Mouse (Mus musculus) erythroid progenitor cell, adult 5-6 weeks (primary cell): ENCODE results near the gene Gm20388. TPM values are rescaled to one million over a fixed set of nuclear protein-coding genes. Genes with fewer than 3 reads are reported as not detected.

Experiments
- ATAC-seq: replicated peaks from 2 replicates; pipeline ENCODE4 v1.8.0; 2016; ENCODE audit warnings: moderate number of reproducible peaks, mild to moderate bottlenecking, moderate TSS enrichment, inconsistent platforms; ENCODE audit not compliant: poor library complexity, low FRiP score, severe bottlenecking
- total RNA-seq, 2 experiments: library from RNA; stranded (forward) in 1 of 2; stranded (reverse) in 1 of 2; fragments of 150-400 nt in 1 of 2; fragments of 186-747, 209-891 nt in 1 of 2; gene quantifications; 2 replicates each; pipeline versions ENCODE4 v1.2.3 to v1.2.4; 2015 to 2017; ENCODE audit warnings: low replicate concordance in 2 of 2

Gm20388 gene
- total RNA-seq, 2 experiments from 2014 or later, result 4.2 TPM; not detected in 1

DNA sequence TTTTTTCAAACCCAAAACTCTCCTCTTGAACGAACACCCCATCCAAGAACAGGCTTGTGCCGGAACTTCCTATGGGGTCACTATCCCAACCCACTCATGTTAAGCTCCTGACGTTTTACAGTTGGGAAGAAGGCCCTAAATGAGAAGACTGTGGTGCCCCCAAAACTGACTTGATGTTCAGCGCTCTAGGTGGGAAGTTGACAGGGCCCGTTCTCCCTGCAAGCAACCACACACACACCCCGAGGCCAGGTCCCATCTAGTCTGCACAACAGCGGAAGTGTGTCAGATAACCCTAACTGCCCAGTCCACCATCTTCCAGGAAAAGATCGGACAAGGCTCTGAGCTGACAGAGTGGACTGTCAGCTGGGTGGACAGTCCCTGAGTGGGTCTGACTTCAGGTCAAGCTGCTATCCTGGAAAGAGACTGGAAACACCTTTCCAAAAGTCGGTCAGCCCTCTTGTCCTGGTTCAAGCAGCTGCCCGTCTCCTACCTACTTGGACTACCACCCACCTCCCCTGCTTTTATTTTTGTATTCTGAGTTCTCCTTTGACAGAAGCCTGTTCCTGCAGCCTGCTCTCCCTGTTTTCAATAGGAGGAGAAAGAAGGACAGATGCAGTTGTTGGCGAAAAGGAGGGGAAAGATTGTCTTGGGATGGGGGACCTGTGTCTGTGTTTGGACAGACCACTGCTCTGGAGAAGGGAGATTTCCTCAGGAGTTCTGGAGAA, 1161.9 kb downstream of the Gm20388 start:
- ATAC-seq, result no peak

DNA sequence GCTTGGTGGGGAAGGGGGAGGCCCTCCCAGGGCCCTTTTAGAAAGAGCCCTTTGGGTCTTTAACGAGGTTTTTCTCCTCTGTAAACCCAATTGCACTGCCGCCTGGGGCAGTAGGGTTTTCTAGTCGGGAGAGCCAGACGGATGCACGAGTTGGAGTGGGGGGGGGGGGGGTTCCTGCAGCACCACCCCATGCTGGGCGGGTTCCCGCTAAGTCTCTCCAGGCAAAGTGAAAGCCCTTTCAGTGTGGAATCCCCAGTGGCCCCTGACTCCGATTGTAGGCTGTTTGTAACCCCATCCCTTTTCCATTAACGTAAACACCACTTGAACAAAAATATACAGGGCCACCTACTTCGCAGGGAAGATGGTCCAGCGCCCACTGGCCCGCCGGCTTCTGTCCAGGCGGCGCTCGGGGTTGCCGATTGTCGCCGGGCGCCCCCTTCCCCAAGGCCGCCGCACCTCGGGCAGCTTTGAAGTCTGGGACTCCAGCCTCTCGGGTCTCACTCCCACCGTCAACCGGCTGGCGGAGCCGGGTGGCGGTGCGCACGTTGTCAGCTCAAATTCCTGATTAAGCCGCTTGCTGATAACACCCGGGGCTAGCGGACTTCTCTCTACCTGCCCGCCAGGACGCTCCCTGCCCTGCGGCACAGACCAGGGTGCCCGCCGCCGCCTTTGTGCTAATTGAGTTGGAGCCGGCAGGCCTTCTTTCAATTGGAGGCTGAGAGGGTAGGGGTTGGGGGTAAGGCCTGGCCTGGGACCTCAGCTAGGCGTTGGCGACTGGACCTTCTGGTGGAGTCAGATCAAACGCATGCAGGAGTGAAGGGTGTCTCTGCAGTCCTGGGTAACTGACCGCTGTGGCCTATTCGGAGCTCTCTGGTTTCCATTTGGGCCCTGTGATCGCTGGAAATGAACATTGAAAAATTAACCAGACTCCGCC, 1162.8 kb downstream of the Gm20388 start:
- no peak for ATAC-seq

DNA sequence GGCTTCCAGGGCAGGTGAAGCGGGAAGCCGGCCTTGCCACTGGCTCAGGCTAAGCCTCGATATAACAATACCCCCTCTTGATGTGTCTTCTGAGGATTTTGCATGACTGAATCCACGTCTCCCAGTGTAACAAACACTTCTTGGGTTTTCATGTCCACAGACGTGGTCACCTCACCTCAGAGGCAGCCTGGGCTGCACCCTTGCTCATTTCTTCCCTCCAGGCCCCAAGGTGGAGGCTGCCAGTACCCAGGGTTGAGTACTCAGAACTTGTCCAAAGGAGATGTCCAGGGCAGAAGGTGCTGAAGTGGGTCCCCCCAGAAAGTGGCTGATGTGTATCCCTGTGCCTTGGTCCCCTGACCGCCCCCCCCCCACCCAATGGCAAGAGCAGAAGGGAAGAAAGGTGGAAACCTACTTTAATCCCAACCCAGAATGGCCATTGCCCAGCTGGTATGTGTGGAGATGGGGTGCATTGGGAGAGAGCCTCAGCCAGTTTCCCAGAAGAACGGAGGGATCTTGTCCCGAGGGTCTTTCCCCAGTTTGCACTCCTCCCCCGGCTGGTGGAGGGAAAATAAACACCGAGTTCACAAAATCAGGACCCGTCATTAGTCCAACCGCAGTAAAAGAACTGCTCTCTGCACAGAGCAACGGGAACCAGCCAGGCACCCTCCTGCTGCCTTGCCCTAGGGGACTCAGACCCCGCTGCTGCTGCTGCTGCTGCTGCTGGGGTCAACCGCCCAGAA, 1163.6 kb downstream of the Gm20388 start:
- ATAC-seq, result no peak

DNA sequence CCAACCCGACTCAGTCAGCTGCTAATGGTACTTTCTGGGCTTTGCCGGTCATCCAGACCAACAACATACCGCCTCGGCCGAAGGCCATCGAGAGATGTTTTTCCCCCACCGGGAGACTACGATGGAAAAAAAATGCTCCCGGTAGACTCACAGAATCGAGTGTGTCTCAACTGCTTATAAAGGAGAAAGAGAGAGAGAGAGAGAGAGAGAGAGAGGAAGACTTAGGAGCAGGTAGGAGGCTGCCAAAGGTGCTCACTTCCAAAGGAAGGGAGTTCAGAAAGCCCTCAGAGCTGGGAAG, 1164.2 kb downstream of the Gm20388 start:
- no peak for ATAC-seq

DNA sequence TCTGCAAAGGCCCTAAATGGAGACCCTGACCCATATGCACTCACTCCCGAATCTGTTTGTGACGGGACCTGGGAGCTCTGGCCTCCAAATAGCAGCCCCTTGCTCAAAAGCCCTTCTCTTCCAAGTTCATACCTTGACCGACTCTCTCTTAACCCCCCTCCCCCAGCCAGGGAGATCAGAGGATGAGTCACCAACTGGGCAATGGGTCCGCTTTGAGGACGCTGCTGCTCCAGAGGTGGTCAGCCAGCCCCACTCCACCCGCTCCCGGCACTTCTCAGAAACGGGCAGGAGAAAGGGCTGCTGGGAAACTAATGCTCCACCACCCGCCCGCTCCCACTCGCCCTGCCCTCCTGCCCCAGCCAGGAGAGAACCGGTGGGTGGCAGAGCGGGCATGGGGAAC, 1165.3 kb downstream of the Gm20388 start:
- no peak for ATAC-seq

- ATAC-seq, result no peak
Measured at GRCm38 (mm10) chr8:121076555-121076954, 1165.9 kb downstream of the Gm20388 start.

- ATAC-seq, result no peak
Measured at GRCm38 (mm10) chr8:121078721-121079120, 1168.1 kb downstream of the Gm20388 start.

GRCm38 (mm10) chr8:121079201-121079600, 1168.6 kb downstream of the Gm20388 start:
- no peak for ATAC-seq

- ATAC-seq, result no peak
Measured at GRCm38 (mm10) chr8:121079944-121080343, 1169.3 kb downstream of the Gm20388 start.

GRCm38 (mm10) chr8:121080361-121081090, 1169.9 kb downstream of the Gm20388 start:
- no peak for ATAC-seq

DNA sequence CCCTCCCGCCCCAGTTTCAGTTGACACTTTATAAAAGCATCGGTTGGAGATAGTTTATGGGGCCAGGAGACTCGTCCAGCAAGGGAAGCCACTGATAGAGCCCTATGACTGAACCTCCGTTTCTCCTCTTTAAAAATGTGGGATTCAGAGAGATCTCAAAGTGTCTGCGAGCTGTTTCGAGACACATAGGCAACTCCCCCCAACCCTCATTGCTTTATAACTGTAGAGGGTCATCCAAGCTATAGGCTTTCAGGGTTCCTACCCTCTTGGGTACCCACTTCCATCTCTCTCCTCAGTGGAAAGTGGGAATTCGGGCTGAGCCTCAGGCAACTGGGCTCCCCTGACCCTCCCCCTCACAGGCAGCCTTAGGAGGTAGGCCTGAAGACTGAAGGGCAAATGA, 1170.8 kb downstream of the Gm20388 start:
- ATAC-seq, result no peak

DNA sequence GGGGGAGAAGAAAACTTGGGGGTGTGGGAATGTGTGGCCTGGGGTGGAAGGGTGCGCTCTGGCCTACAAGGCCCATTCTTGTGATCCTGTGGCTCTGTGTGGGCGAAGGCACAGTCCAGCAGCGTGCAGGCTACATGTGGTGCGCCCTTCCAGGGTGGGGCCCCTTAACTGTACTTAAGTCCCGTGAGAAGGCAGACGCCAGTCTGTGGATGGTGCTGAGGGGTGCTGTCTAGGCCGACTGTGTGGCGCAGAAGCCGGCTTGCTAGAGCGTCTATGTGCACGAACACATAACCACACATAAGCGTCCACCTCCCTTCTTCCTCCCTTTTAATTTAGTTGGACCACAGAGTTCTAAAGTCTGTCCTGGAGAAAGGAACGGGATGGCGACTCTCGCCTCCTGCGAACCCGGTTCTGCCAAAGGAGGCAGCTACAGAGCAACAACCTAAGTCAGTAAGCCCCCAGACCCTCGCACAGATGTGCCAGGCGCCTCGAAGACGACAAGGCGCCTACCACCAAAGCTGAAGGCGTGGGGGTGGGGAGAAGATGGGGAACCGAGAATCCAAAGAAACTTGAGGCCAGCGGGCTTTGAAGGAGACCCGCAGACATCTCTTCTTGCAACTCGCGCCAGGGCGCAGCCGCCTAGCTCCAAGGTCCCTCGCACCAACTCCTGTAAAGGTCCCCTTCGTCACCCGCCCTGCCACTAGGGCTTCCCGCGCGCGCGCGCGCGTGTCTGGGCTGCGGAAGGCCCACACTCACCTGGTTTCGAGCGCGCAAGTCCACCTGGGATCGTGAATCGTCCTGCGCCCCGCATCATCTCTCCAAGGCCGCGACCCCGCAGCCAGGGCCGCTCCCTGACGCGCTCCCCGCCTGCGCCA, 1171.8 kb downstream of the Gm20388 start:
- ATAC-seq, result no peak

GRCm38 (mm10) chr8:121083093-121083935, 1172.7 kb downstream of the Gm20388 start:
- no peak for ATAC-seq

DNA sequence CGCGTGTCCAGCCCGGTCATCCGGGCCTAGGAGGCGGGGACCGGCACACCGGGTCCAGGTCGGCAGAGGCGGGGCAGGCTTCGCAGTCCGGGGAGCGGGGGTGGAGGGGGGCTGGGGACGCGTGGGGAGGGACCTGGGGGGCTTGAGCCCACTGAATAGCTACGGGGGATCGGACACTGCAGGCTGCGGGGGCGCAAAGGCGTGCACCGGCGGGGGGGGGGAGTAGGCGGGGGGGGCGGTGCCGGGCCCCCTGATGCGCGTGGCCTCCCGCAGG, 1173.2 kb downstream of the Gm20388 start:
- ATAC-seq, result no peak

DNA sequence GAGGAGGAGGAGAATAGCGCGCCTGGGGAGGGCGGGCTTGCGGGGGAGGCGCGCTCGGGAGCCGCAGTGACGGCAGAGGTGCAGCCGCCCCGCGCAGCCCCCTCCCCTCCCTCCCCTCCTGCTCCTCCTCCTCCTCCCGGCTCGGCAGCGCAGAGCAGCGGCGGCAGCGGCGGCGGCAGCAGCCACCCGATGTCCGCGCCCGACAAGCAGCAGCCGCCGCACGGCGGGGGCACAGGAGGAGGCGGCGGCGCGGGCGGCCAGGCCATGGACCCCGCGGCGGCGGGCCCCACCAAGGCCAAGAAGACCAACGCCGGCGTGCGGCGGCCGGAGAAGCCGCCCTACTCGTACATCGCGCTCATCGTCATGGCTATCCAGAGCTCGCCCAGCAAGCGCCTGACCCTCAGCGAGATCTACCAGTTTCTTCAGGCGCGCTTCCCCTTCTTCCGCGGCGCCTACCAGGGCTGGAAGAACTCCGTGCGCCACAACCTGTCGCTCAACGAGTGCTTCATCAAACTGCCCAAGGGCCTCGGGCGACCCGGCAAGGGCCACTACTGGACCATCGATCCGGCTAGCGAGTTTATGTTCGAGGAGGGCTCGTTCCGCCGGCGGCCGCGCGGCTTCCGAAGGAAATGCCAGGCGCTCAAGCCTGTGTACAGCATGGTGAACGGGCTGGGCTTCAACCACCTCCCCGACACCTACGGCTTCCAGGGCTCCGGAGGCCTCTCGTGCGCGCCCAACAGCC, 1173.7 kb downstream of the Gm20388 start, which contains the start of gene Foxf1:
Gene Foxf1, plus strand, starts transcription at position 177 of the 742 bp plus-strand sequence.
- no peak for ATAC-seq

DNA sequence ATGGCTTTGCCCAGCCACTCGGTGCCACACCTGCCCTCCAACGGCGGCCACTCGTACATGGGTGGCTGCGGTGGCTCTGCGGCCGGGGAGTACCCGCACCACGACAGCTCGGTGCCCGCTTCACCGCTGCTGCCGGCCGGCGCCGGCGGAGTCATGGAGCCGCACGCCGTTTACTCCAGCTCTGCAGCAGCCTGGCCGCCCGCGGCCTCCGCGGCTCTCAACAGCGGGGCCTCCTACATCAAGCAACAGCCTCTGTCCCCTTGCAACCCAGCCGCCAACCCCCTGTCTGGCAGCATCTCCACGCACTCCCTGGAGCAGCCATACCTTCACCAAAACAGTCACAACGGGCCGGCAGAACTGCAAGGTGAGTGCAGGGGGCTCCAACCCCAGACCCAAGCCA, 1174.4 kb downstream of the Gm20388 start:
- no peak for ATAC-seq

GRCm38 (mm10) chr8:121085561-121085960, 1174.9 kb downstream of the Gm20388 start:
- ATAC-seq, result no peak
